Mouse (Mus musculus): ENCODE results near the gene Naa40.

Naa40 gene

GRCm38 (mm10) chr19:7265478-7266191 lies 24.7 kb upstream of the Naa40 start:
- DNase-seq (ENCODE audit: low spot score), result no peak

GRCm38 (mm10) chr19:7264766-7265331 lies 23.9 kb upstream of the Naa40 start:
- DNase-seq (ENCODE audit: low spot score), result no peak

DNA sequence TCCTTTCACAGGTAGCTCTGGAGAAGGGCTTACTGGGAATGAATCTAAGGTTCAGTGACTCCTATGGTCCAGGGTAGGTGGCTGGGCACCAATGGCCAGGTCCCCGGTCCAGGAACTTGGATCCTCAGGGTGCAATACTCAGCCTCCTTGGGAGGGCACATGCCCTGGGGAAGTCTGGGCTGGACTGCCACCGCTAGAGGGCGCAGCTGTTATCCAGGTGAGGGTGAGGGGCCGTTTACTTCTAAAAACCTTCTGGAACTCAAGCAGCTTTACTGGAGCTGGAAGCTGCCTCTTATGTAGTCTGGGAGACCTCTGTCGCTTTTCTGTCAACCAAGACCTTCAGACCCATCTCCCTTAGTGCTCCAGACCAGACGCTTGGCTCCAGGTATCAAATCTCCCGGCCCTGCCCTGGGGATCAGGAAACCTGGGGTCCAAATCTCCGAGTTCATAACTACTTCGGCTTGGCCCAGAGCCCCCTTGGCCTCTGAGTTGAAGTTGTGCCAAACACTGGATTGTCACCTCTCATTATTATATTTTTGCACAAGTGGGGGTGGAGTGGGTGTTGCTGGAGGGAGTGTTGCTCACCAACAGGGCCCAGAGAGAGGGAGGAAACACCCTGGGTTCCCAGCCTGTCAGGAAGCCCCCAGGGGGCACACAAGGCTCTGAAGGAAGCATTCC lies 23.2 kb upstream of the Naa40 start:
- DNase-seq (ENCODE audit: low spot score), result peak; percentile 83

DNA sequence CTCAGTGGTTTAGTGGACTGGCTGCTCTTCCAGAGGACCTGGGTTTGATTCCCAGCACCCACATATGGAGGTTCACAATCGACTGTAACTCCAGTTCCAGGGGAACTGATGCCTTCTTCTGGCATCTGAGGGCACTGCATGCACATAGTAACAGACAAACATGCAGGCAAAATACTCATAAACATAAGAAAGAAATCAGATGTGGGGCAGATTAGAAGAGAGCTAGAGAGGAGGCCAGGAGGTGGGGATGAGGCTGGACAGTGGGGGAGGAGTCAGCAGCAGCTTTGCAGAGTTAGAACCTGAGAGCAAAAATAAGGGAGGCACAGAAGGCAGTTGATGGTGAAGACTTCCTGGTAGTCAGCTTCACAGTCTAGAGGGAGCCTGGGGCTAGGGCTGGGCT lies 21.6 kb upstream of the Naa40 start:
- no peak for DNase-seq (ENCODE audit: low spot score)

- DNase-seq (ENCODE audit: low spot score), result no peak
Observed at GRCm38 (mm10) chr19:7261964-7262363, 21.0 kb upstream of the Naa40 start.

GRCm38 (mm10) chr19:7261476-7261875 lies 20.5 kb upstream of the Naa40 start:
- DNase-seq (ENCODE audit: low spot score), result no peak

DNA sequence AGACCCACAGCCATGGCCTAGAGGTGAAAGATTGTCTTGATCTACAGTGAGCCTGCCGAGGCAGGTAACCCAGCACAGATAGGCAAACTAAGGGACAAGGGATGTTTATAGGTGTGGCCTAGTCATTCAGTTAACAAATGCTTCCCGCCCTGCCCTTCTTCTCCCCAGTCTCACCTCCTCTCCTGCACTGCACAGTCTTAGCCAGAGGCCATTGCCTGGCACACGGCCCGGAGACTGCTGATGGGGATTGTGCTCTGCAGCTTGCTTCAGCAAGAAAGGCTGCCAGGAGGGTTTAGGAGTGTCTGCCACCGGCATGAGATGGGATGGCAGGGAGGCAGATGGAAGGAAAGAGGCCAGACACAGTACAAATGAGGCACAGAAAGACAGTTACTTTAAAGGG lies 16.9 kb upstream of the Naa40 start:
- DNase-seq (ENCODE audit: low spot score), result no peak

DNA sequence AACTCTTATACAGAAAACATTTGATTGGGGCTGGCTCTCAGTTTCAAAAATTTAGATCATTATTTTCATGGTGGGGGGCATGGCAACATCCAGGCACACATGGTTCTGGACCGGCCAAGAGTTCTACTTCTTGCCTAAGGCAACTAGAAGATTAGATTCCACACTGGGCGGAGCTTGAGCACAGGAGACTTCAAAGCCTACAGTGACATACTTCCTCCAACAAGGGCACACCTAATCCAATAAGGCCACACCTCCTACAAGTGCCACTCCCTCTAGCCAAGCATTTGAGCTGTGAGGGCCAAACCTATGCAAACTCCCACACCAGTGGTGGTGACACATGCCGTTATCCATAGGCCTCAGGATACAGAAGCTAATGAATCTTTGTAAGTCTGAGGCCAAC lies 5.0 kb upstream of the Naa40 start:
- no peak for DNase-seq (ENCODE audit: low spot score)

GRCm38 (mm10) chr19:7240291-7240690 lies 692 bp downstream of the Naa40 start:
- DNase-seq (ENCODE audit: low spot score), result no peak

DNA sequence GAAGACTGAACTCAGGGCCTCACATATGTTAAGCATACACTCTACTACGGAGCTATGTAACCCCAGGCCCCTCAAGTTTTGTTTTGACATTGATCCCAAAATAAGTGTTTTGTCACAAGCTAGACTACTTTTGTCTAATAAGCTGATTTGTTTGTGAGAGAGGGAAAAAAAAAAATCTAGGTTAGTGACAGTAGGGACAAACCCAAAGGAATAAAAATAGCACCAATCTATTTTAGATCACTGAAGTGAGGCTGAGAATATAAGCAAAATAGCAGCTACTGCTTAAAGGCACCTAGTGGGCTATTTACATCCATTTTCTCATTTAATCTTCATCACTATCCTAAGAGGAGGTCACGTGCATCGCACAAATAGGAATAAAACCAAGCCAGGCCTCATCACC lies 1.4 kb downstream of the Naa40 start:
- DNase-seq (ENCODE audit: low spot score), result no peak

- DNase-seq (ENCODE audit: low spot score), result no peak
Observed at GRCm38 (mm10) chr19:7236742-7237141, 4.2 kb downstream of the Naa40 start.

DNA sequence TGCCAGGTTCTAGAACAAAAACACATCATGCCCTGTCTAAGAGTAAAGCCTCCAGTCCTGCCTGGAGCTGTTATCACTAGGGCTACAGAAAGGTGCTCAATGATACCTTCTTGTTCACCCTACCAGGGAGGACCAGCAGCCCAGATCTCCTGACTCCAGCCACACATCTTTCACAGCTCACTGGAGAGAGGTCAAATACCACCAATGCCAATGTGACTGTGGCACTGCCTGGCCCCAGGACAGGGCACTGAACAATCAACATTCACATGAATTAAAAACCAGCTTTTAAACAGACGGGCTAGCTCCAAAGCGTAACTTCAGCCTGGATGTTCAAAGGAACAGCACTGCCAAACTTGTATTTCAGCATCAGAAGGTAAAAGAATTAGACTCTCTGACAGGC lies 5.0 kb downstream of the Naa40 start:
- no peak for DNase-seq (ENCODE audit: low spot score)

DNA sequence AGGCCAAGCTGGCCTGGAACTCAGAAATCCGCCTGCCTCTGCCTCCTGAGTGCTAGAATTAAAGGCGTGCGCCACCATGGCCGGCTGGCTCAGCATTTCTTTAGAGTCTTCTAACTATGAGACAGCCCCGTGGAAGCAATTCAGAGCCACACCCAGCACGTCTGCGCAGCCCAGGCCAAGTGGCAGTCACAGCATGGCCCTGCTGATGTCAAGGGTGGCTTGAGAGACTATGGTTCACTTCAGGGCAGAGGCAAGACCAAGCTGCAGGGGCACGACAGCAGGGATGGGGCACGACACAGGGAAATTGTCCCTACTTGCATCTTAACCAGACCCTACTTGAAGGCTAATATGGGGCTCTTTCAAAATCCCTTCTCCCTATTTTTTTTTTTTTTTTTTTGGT lies 5.5 kb downstream of the Naa40 start:
- no peak for DNase-seq (ENCODE audit: low spot score)

DNA sequence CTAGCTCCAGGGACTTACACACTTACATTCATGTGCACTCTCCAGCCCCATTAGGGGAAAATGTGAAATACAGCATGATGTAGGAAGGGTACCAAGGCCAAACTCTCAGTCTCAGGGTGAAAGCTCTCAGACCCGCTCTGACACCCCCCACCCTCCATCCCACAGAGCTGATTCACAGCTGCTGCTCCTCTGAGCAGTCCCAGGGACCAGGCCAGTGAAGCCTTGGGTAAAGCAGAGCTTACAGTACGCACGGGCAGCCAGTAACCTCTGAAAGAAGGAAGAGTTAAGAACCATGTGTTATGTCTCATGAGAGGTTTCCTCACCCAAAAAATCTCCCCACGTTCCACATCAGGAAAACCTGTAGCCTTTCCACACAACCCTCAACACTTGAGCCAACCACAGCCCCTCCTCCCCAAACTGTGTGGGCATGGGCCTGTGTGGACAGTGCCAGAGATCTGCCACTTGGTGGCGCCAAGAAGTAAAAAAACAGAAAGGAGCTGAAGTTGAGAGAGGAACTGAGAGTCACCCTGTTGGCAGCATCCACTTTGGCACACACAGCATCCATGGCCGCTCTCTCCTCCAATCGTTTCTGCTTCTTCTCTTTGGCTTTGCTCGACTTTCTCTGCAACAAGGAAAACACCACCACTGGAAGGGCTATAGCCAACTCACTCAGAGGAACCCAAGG lies 6.3 kb downstream of the Naa40 start:
- DNase-seq (ENCODE audit: low spot score), result peak; percentile 75

- no peak for DNase-seq (ENCODE audit: low spot score)
Observed at GRCm38 (mm10) chr19:7226511-7226914, 14.5 kb downstream of the Naa40 start.

GRCm38 (mm10) chr19:7225096-7225690 lies 15.8 kb downstream of the Naa40 start:
- DNase-seq (ENCODE audit: low spot score), result no peak

DNA sequence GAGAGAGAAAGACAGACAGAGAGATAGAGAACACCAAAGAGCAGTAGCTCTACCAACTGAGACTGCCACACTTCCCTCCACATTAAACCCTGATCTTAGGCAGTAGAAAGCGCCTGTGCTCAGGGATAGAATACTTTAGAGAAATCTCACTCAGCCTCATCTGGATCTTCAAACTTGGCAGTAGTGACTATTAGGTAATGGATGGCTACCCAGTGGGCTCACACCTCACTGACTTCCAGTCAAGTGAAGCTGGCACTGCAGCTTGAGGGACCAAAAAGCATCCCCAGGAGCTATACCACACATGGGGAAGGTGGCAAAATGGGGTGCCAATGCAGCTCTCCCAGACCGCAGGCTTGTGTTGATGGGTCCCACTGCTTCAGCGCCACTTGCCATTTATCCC lies 16.7 kb downstream of the Naa40 start:
- no peak for DNase-seq (ENCODE audit: low spot score)

GRCm38 (mm10) chr19:7223488-7223887 lies 17.5 kb downstream of the Naa40 start:
- no peak for DNase-seq (ENCODE audit: low spot score)

- DNase-seq (ENCODE audit: low spot score), result no peak
Observed at GRCm38 (mm10) chr19:7222196-7222595, 18.8 kb downstream of the Naa40 start.

- no peak for DNase-seq (ENCODE audit: low spot score)
Observed at GRCm38 (mm10) chr19:7218753-7219152, 22.2 kb downstream of the Naa40 start.

GRCm38 (mm10) chr19:7217926-7218267 lies 23.1 kb downstream of the Naa40 start:
- DNase-seq (ENCODE audit: low spot score), result no peak

DNA sequence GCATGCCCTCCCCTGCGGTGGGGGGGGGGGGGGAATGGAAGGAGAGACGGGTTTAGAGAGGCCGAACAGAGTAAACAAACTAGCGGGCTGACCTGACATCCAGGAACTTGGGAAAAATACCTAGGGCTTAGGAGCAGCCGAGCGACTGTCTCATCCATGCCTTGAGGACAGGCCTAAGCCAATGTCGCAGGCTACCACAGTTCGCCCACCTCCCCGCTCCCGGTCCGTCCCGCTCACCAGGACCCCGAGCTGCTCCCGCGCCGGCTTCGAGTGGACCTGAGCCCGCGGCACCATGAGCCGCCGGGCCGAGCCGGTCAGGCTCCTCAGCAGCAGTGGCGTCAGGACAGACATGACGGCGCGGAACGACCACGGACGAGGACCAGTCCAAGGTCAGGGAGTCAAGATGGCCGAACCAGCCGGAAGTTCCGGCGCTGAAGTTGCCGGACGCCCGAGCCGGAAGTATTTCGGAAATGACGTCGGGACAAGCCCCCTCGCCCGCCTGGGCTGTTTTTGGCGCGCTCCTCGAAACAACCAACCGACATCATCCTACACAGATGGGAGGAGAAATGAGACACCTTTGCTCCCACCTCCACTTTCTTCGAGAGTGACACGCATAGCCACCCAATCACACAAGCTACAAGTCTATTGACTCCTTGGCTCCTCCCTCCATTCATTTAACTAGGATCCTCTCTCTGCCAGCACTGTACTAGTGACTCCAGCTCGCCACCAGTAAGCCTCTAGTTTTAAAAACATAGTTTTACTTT lies 23.6 kb downstream of the Naa40 start, which contains the start of gene Cox8a:
Gene Cox8a, minus strand, starts transcription at position 455 of the 764 bp plus-strand sequence.
- DNase-seq (ENCODE audit: low spot score), result peak; percentile 92

All from ovary, postnatal 14 days (tissue).